Mouse (Mus musculus) urinary bladder, postnatal 25 days (tissue): ENCODE measurements around the gene Dclre1a.

Source experiments
- DNase-seq: peaks from one replicate; pipeline ENCODE4 v3.0.0; 2022; ENCODE audit warnings: low spot score

Gene Dclre1a

DNA sequence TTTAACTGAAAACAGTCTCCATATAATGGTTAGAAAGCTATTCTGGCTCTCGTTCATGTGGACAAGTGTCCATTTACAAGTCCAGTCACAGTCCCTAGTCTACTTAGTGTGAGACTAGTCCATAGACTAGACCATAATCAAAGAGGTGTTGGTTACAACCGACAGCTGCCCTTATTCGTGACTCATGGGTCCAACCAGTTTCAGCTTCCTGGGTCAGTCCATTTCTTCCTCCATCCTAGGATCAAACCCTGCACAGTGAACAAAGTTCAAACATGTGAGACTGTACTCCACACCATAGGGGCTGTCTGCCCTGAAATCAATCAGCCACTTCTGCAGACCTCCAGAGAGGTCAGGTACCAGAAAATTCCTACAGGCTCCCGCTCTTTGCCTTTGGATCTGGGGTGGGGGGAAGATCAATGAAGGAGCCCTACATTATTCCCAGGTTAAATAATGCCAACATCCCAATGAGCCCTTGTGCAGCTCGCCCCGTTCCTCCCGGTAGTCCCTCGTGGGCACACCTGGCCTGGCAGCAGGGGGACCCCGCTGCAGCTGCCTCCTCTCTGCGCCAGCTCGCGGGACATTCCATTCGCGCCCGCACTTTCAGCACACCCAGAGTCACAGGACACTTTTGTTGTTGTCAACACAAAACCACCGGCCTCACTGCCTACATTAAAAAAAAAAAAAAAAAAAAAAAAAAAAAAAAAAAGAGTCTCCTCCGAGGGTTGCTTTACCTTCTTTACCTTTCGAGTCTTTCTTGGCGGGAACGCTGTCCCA lies at the start of gene Dclre1a:
Gene Dclre1a, minus strand, starts transcription at position 767 of the 774 bp plus-strand sequence.
- peak; percentile 64 for DNase-seq

DNA sequence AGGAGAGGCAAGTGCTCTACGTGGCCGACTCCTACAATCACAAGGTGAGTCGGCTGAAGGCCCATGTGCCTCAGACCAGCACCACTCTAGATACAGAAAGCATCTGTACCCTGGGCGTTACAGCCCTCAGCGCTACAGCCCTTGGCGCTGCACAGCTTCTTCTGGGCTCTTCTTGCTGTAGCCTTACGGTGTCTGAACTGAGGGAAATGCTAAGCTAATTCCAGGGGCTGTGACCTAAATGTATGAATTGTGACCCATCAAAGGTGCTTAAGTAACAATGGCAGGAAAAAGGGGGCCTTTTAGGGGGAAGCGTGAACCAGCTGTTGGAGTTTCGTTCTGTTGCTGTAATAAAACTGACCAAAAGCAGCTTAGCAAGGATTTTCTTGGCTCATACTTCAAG lies 44.5 kb upstream of the Dclre1a start:
- no peak for DNase-seq

DNA sequence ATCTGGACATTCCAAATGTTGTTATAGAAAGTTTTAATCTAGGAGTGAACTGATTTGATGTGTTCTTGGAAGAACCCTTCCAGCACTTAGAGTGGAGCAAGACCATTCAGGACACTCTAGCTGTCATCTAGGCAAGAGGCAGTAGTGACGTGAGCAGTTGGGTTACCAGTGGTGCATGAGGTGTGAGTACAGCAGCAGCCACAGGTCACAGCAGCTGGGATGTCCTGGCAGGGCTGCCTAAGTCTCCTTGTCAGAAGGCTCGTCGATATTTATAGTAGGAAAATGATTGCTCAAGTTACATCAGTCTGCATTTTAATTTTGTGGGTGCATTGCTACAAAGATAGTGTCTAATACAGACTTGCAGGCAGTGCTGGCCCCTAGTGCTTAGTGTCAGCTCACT lies 42.2 kb upstream of the Dclre1a start:
- no peak for DNase-seq

DNA sequence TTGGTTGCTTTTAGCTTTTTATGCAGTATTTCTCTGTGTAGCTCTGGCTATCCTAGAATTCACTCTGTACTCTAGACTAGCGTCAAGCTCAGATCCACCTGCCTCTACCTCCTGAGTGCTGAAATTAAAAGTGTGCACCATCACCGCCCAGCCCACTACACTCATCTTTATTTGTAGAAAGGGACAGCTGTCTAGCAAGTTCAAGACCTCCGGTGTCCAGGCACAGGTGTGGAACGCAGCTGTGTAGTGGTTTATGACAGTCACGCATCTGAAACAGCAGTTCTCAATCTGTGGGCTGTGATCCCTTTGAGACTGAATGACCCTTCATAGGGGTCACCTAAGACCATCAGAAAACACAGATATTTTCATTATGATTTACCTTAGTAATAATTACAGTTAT lies 41.4 kb upstream of the Dclre1a start:
- DNase-seq = no peak

DNA sequence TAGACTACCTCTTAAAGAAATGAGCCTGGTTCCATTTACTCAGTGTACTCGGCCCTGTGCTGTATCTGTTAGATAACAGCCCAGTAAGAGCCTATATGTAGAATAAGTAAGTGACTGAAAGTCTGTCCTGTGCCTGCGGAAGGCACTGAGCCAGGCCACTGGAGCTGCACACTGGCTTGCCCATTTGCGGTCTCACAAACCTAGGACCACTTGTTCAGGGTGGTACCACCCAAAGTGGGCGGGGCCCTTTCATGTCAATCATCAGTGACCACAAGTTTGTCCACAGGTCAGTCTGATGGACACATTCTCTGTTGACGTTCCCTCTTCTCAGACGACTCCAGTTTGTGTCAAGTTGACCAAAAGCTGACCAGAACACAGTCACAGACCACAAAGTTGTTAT lies 41.0 kb upstream of the Dclre1a start:
- no peak for DNase-seq

DNA sequence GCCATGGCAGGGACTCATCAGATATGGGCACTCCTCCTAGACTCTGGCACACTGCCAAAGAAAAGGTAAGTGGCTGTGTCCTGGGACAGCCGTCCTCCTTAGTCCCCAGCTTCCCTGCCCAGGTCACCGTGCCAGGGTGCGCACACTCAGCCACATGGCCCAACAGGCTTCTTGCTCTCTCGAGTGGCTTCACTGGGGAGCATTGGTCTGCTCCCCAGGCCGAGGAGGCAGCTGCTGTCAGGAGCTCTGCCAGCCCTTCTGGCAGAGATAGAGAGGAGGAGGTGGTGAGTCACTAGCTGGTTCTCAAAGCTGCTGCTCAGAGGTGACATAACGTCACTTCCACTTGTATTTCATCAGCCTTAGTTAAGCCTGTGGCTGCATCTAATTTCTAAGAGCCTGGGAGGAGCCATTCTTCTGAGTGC lies 40.2 kb upstream of the Dclre1a start:
- DNase-seq = peak; percentile 45

DNA sequence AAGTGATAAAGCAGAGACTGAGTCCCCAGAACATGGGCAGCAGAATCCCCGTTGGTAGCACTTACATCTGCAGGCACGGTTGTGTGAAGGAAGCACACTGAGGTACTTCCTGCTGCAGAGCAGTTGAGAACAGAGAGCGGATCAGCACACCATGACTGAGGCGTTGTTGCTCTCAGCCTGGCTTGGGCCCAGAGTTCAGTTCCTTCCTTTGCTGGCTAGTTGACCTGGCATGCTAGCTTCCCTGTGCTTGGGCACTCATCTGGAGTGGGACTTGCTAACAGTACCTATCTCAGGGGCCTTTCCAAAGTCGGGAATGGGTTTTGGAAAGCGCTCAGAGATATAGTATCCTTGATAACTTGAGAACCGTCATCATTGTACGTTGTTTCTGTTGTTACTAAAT lies 38.3 kb upstream of the Dclre1a start:
- DNase-seq = no peak

DNA sequence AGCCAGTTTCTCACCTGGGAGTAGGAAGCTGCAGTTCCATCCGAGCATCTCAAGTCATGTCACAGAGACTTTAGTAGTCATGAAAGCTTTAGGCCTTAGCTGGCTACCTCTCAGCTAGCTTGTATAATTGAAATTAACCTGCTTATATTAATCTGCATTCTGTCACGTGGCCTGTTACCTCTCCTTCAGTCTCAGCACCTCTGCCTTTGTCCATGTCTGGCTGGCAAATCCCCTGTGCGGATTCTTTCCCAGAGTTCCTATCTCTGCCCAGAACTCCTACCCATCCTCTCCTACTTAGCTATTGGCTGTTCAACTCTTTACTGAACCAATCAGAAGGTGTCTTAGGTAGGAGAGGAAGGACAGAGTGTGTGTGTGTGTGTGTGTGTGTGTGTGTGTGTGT lies 36.3 kb upstream of the Dclre1a start:
- DNase-seq = no peak

DNA sequence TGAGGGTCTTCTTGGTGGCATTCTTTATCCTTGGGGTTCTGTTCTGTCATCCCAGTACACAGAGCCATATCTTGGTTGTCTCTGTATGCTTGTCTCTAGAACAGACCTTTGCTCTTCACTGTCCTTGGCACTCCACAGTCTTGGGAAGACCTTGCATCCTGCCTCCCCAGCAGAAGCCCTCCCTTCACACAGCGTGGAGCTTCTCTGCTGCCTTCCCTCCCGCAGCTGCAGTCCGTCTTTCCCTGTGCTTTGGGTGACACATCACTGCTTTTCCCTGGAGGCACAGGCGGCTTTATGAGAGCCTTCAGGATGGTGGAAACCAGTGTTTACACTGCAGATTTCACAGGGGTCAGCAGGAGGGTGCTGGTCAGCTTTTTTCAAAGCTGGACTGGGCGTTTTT lies 35.8 kb upstream of the Dclre1a start:
- DNase-seq = no peak

DNA sequence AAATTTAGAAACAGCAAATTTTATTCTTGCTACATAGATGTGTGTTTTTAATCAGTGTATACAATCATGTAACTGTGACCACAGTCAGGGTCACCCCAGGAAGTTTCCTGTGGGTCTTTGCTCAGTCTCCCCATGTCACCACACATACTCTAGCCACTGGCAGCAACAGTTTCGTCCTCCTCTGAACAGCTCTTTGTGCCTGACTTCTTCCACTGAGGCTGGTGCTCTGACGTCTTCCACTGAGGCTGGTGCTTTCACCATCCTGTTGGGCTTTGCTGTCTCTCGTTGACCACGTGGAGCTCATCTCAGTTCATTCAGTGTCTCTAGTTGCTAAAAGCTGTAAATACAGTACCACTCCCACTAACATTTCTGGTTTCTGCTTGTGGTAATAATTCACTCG lies 34.0 kb upstream of the Dclre1a start:
- DNase-seq = no peak

DNA sequence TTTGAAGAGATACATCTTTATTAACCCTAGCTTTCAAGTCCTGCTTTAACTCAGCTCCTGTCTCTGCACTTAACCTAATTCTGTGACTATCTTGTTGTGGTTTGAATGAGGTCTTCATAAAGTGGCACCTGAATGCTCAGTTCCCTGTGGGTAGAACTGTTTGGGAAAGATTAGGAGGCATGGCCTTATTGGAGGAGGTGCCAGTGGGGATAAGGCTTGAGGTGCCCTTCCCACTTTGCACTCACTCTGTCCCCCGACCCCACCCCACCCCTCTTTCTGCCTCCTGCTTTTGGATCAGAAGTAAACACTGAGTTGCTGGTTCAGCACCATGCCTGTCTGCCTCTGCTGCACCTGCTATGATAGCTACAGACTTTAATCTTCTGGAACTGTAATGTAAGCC lies 29.8 kb upstream of the Dclre1a start:
- no peak for DNase-seq

DNA sequence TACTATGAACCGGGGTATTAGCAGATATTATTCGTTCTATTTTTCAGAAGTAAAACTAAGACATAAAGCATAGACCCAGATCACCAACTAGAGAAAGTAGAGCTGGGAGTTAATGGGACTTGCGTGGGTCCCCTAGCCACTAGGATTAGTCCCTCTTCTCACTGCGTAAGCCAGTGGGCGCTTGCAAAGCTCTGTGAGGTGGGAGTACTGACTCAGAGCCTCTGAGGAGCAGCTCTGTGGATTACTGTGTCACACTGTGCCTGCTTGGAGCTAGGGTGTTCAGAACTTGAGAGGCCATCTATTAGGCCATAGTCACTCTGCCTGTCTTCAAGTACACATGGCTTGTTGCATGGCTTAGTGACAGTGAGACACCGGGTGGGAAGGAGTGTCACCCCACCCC lies 25.2 kb upstream of the Dclre1a start:
- DNase-seq = no peak

DNA sequence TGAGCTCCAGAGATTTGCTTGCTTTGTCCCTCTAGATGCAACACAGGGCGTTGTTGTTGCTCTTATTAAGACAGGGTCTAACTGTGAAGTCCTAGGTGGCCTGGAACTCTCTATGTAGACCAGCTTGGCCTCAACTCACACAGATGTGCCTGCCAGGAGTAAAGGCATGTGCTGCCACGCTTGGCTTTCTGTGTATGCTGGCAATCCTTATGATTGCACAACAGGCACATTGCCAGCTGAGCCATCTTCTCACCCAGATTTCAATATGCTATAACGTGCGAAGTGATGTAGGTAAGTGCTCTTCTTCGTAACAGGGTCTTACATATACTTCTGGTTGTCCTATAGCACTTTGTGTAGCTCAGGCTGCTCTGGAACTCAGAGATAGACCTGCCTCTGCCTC lies 23.9 kb upstream of the Dclre1a start:
- DNase-seq = no peak

DNA sequence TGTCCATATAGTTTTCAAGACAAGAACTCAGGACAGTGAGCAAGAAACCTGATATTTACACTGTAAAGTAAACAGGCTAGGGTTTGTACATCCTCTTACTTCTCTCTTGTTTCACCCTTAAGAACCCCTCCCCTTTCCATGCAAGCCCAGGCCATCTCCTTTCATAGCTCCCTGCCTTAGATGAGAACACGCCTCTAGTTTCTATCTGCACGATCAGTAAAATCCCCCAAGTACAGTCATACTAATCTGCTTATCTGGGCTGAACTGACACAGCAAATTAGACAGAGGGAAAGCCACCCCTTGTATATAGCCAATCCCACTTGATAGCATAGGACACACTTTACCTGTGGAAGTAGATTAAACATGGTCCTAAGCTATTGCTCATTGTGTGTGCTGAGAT lies 23.2 kb upstream of the Dclre1a start:
- no peak for DNase-seq

DNA sequence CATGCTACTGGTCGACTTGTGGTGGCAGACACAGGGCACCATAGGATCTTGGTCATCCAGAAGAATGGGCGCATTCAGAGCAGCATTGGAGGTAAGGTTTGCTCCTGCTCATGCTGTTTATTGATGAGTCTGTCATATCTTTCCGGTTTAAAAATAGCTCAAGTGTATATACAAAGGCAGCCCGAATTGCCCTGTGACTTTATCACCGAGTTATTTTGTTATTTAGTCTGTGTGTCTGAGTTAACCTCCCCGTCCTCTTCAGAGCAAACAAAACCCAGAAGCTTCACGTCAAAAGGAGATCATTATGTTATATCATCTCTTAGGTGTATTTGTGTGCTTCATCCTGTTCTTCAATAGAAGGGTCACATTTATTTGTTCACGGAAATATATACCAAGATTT lies 22.8 kb upstream of the Dclre1a start:
- no peak for DNase-seq

DNA sequence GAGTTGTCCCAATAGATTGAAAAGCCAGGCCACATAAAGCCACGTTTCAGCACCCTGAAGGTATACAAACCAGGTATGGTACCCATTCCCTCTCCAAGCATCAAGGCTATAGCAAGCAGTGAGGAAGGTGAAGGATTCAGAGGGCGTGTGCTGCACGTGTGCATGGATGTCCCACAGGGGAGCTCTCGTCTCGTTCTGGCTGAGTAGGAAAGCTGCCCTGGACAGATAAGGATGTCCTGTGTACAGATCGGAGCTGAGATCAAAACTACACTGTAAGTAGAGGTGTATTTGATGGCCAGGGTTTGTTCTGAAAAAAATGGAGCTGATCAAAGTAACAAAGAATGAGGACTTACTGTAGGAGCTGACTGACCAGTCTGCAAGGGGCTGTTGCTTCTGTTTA lies 18.9 kb upstream of the Dclre1a start:
- DNase-seq = no peak

DNA sequence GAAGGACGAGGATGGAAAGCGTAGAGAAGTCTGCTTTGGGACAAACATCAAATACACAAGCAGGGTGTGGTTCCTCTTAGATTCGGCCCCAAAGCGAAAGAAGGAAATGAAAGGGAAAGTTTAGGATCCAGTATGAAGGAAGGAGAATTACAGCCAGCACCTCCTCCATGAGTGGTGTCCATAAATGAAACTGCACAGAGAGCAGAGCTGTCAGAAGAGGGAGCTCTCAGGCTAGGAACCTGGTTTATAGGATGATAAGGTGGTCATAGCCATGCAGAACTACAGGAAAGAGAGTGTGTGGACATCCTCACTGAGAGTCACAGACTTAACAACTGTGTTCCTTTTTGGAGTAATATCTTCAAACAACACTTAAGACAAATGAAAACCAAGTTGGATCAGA lies 18.0 kb upstream of the Dclre1a start:
- no peak for DNase-seq

DNA sequence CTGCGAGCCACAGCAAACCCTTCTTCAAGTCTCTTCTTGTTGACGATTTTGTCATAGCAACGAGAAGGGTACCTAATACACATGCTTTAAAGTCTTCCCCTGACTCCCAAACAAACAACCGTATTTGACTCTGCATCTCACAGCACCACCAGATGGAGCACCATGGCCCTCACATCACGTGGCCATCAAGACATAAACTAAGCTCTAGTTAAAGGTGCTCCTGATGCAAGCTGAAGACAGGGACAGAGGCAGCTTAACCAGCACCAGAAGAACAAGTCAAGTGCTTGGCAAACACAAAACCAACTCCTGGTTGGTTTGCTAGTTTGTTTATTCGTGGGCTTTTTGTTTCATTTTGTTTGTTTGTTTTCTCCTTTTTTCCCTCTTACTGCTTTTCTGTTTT lies 17.3 kb upstream of the Dclre1a start:
- DNase-seq = no peak

DNA sequence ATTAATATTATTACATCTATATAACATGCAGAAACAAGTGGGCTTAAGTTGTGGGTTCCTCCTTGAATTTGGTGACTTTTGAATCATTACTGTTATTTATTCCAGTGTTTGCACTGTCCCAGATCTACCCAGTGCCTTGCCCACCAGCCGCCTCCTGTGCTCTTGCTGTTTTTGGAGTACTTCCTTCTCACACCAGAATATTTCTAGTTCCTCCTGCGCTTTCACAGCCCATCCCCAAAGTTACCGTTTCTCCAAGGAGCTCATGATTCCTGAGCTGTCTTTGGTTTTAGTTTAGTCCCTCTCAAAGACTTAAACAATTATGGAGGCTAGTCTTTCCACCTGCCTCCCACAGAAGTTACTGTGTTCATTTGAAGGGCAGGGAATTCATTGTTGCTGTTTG lies 15.4 kb upstream of the Dclre1a start:
- no peak for DNase-seq

DNA sequence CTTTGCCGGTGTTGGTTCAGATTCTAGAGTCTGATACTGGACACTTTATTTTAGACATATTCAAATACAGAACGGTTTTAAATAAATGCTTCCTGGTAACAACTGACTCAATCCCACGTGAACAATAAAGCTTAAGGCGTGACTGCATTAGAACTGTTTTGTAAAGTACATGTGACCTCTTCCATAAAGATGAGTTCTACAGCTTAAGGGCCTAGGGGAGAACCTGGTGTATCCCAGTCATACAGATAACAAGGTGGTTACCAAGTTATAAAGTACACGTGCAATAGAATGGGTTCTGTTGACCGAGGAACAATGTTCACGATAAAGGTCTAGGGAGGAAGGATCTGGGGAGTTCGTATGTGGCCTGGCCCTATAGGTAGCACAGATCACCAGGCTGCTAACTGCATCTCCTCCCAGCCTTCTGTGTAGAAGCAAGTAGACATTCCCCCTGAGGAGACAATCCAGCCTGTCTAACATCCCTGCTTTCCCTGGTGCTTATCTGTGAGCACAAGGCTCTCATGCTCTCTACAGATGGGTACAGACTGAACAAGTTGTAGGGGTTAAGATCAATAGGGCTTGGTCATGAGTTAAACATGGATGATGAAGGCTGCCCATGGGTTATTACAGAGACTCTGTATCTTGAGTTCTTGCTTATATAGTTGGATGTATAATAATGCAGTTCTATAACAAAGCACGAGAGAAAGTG lies 14.6 kb upstream of the Dclre1a start:
- DNase-seq = no peak

DNA sequence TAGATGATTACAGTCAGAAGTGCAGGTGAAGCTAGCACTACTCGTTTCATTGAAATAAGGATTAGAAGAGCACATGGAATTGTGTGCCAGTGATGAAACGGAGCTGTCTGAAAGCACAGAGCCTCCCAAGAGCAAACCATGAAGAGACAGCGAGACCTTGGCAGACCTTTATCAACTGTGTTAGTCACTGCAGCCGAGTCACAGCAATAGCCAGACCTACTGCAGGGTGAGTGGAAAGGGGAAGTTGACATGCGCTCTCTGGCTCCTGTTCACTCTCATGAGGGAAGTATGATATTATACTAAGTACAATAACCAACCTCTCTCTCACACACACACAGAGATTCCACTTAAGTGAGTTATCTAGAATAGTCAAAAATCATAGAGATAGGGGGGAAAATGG lies 8.0 kb upstream of the Dclre1a start:
- DNase-seq = no peak

DNA sequence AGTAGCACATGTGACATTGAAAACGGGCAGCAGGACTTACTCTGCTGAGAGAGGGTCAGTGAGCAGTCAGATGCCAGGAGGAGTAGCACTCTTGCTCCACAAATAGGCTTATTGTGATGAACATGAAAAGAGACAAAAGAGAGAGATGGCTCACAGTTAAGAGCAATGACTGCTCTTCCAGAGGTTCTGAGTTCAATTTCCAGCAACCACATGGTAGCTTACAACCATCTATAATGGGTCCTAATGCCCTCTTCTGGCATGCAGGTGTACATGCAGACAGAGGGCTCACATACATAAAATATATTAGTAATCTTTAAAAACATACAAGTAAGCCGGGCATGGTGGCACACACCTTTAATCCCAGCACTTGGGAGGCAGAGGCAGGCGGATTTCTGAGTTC lies 5.2 kb upstream of the Dclre1a start:
- DNase-seq = no peak

DNA sequence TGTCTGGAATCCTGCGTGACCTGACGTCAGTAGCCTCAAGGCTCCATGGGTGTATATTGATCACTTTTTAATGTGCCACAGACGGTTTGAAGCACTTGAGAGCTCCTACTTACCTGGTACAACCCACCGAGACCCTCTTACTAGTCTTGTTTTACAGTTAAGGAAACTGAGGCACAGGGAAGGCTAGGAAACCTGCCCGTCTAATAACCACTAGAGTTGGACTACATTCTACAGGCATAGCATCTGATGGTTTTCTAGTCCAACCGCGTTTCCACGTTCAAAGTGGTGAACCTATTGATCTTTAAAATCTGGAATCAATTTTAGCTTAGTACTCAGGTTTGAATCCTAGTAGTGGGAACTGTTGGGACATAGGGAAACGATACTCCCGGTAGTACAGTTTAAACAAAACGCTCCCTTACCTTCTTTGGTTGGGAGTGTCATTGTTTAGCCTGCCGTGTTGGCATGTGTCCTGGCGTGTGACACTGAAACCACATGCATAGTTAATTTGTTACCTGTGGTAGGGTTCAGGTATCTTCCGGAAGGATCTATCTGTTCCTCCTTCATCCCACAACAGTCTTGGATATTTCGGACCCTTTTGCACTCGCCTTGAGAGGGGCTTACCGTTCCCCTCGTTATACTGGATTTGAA lies 1.1 kb upstream of the Dclre1a start:
- no peak for DNase-seq
